Mouse (Mus musculus): ENCODE results near the gene Traf3.

GRCm38 (mm10) chr12:111168891-111169290 is 2.7 kb downstream of the Traf3 start:
- no peak for TF ChIP-seq CTCF (IDR thresholded peaks at IDR 0.05; ENCODE audit: borderline replicate concordance, insufficient read depth, low read depth, low read length)
- TF ChIP-seq POLR2A (IDR thresholded peaks at IDR 0.05; ENCODE audit: borderline replicate concordance, insufficient read depth, low read length) = no peak

Measured in cerebellum, adult 2 months (tissue).